Mouse (Mus musculus) cerebellum, postnatal 4 days (tissue): ENCODE results near the gene Msantd1.
A peak's percentile ranks its signal among the peaks of the same experiment; 100 is the strongest.
"Not testable (repeated sequence)": the region's sequence is repeated elsewhere in the genome, so short reads cannot be mapped to it uniquely, and the experiment has no call there.

Experiments
- DNase-seq, 2 experiments: peaks; one replicate each; pipeline ENCODE4 v3.0.0; 2022; ENCODE audit warnings: low spot score in 2 of 2, mixed read lengths in 1 of 2

The Msantd1 gene

DNA sequence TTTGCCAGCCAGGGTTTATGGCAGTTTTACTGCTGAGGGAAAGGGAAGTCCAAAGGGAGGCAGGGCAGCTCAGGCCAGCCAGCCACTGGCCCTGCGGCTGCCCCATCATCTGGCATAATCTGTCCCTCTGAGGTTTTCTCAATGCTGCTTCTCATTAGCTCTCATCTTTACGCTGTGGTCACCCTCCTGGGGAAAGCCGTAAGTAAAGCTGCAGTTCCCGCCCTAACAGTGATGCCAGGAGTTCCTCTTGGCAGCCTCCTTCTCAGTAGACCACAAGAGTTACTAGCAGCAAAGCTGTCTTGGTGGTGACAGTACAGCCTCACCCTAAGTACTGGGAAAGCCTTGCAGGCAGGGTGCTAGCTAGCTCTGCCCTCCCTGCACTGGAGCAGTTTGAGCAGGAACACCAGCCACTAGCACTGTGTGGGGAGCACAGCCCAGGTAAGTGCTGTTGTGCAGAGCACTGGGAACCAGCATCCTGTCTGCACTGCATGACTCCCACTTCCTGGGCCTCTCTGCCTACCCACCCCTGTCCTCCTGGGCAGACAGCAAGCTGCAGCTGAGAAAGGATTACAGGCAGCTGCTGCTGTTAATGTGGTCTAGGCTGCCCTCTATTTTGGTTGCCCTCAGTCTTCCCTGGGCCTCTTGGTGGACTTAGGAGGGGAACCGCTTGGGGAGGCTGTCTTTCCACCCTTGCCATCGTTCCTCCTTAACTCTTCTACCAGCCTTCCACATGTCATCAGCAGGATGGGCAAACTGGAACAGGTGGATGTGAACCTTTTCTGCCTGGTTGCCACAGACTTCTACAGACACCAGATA, at the start of gene Msantd1:
TSS of gene Msantd1 (plus strand) at position 103 of the 816 bp plus-strand sequence.
- no peak for DNase-seq

- no peak for DNase-seq
Measured at GRCm38 (mm10) chr5:34865367-34865766, 42.4 kb upstream of the Msantd1 start.

- not testable (repeated sequence) for DNase-seq
Measured at GRCm38 (mm10) chr5:34880307-34880706, 27.5 kb upstream of the Msantd1 start.

GRCm38 (mm10) chr5:34881023-34881422, 26.8 kb upstream of the Msantd1 start:
- DNase-seq, result no peak

GRCm38 (mm10) chr5:34885250-34885649, 22.6 kb upstream of the Msantd1 start:
- no peak for DNase-seq

GRCm38 (mm10) chr5:34889252-34889651, 18.6 kb upstream of the Msantd1 start:
- no peak for DNase-seq

- no peak for DNase-seq
Measured at GRCm38 (mm10) chr5:34896697-34897453, 10.9 kb upstream of the Msantd1 start.

GRCm38 (mm10) chr5:34899787-34900469, 7.9 kb upstream of the Msantd1 start:
- DNase-seq, result no peak

- no peak for DNase-seq
Measured at GRCm38 (mm10) chr5:34902371-34902770, 5.4 kb upstream of the Msantd1 start.

- DNase-seq, result peak in 1 of 2 experiments; percentile 61
Measured at GRCm38 (mm10) chr5:34902811-34903385, 4.9 kb upstream of the Msantd1 start.

GRCm38 (mm10) chr5:34904412-34904811, 3.4 kb upstream of the Msantd1 start:
- no peak for DNase-seq

DNA sequence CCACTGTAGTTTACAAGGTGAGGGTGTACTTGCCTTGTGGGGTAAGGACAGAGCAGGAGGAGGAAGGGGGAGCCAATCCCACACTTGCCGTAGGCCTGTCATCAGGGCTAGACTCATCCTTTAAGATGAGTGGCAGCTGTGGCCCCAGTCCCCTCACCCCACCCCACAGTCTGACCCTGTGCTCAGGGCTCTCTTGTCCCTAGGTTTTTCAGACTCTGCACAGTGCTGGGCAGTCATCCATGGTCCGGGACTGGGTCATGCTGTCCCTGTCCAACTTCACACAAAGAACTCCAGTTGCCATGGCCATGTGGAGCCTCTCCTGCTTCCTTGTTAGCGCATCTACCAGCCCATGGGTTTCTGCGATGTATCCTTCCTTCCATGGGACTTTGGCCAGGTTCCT, 582 bp upstream of the Msantd1 start:
- DNase-seq, result no peak

DNA sequence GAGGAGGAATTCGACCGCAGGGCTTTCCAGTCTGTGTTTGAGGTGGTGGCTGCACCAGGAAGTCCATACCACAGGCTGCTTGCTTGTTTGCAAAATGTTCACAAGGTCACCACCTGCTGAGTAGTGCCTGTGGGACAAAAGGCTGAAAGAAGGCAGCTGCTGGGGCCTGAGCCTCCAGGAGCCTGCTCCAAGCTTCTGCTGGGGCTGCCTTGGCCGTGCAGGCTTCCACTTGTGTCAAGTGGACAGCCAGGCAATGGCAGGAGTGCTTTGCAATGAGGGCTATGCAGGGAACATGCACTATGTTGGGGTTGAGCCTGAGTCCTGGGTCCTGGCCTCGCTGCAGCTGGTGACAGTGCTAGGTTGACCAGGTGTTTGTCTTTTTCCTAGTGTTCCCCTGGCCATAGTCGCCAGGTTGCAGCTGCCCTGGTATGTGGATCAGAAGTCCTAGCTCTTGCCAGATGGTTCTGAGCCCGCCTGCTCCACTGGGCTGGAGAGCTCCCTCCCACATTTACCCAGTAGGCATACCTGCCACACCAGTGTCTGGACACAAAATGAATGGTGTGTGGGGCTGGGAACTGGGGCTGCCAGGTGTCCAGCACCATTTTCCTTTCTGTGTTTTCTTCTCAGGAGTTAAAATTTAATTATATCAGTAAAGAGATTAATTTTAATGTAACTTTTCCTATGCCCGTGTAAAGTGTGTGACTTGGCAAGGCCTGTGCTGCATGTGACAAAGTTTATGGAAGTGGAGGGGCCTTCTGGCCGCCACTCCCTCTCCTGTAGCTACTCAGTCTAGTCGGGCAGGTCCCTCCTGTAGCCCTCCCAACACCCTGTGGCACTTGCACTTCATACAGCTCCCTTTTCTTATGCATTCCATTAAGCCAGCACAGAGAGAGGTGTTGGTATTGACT, 1.2 kb downstream of the Msantd1 start:
- no peak for DNase-seq

GRCm38 (mm10) chr5:34909634-34910503, 2.1 kb downstream of the Msantd1 start:
- DNase-seq, result no peak

GRCm38 (mm10) chr5:34910504-34910815, 2.6 kb downstream of the Msantd1 start:
- DNase-seq, result no peak

DNA sequence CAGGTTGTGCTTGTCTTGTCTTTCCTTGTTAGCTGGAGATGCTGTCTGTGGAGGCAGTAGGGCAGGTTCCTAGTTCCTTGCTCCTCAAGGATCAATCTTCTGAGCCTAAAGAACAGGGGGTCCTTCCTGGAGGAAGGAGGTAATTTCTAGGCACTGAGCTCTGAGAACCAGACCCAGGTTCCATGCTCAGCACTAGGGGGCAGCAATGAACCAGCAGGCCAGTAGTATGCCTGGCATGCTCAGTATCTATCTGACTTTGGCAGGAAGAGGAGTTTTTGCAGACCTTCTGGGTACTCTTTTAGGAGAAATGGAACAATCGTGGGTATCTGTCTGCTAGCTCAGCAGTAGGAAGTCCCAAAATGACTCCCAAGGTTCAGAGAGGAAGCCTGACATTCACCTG, 8.0 kb downstream of the Msantd1 start:
- peak; percentile 58 to 81 for DNase-seq

DNA sequence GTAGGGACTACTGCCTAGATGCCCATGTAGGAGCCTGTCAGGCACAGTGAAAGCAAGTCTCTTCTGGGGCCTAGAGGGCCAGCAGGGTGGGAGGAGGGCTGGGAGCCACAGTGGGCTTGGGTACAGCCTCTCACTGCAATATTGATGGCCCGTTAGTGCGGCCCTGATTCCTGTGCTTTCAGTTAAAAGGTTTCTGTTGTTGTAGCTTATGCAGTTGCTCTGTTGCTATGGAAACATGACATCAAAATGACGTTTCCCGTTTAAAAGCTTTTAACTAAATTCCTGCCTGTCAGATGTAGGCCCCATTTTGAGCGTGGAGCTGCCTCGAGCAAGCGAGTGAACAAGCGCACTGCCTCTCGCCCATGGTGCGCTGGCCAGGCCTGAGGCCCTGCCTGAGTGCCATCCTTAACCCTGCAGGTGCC, 9.4 kb downstream of the Msantd1 start:
- DNase-seq, result no peak

- DNase-seq, result no peak
Measured at GRCm38 (mm10) chr5:34918785-34919184, 11.0 kb downstream of the Msantd1 start.

- no peak for DNase-seq
Measured at GRCm38 (mm10) chr5:34922531-34922930, 14.7 kb downstream of the Msantd1 start.

- DNase-seq, result no peak
Measured at GRCm38 (mm10) chr5:34923920-34924319, 16.1 kb downstream of the Msantd1 start.
